Mouse (Mus musculus) ES-Bruce4 (cell line): Measurements from ENCODE around the gene Zpr1. TPM values are rescaled to one million over a fixed set of nuclear protein-coding genes. Genes with fewer than 3 reads are reported as not detected.

Source experiments
- H3K27ac ChIP-seq: 2 replicates; pipeline ENCODE4 v1.5.1; 2012; ENCODE audit warnings: low read length, inconsistent platforms; ENCODE audit not compliant: insufficient read depth
- H3K27me3 ChIP-seq: 2 replicates; pipeline ENCODE4 v1.6.1; 2012; ENCODE audit warnings: mild to moderate bottlenecking, low read length, inconsistent platforms; ENCODE audit not compliant: control insufficient read depth, poor library complexity, insufficient read depth, severe bottlenecking
- H3K36me3 ChIP-seq: 2 replicates; pipeline ENCODE4 v1.6.1; 2012; ENCODE audit warnings: inconsistent platforms, mild to moderate bottlenecking, low read length, moderate library complexity; ENCODE audit not compliant: control insufficient read depth, poor library complexity, insufficient read depth, severe bottlenecking
- H3K4me1 ChIP-seq: one replicate; pipeline ENCODE4 v1.8.1; 2011; ENCODE audit warnings: low read length; ENCODE audit not compliant: control insufficient read depth, insufficient read depth
- H3K4me3 ChIP-seq: 2 replicates; pipeline ENCODE4 v1.5.1; 2011; ENCODE audit warnings: low read depth, mild to moderate bottlenecking, low read length
- H3K9ac ChIP-seq: 2 replicates; pipeline ENCODE4 v1.6.1; 2012; ENCODE audit warnings: low read depth, mild to moderate bottlenecking, inconsistent platforms; ENCODE audit not compliant: poor library complexity, severe bottlenecking
- H3K9me3 ChIP-seq: replicated peaks from 2 replicates; pipeline ENCODE4 v1.6.1; 2012; ENCODE audit warnings: mild to moderate bottlenecking, low read length, inconsistent platforms; ENCODE audit not compliant: control insufficient read depth, poor library complexity, insufficient read depth, severe bottlenecking
- CTCF ChIP-seq: IDR thresholded peaks from one replicate; pipeline ENCODE4 v1.8.1; 2011; ENCODE audit warnings: low read depth, low read length
- EP300 ChIP-seq: IDR thresholded peaks from 2 replicates; pipeline ENCODE4 v1.6.1; 2011; ENCODE audit warnings: low read depth, low read length; ENCODE audit not compliant: insufficient read depth
- POLR2A ChIP-seq: IDR thresholded peaks from one replicate; pipeline ENCODE4 v1.8.1; 2011; ENCODE audit warnings: low read length; ENCODE audit not compliant: insufficient read depth
- polyA plus RNA-seq: library from polyadenylated mRNA; stranded (reverse); fragments of >200 nt; gene quantifications from 2 replicates; pipeline ENCODE4 v1.2.4, GENCODE M21; 2011; ENCODE audit warnings: low read depth; ENCODE audit not compliant: missing spikeins, insufficient read depth, insufficient read length

Zpr1 gene
- 69.0 and 69.1 TPM in 2 replicates for polyA plus RNA-seq

- Histone ChIP-seq H3K27ac (no peak within 1 kb of the TSS), H3K9me3 (no peaks in the 10 kb centered on the region), H3K36me3 (peaks cover 31% of the 10 kb centered on the region), H3K4me3 (peak within 1 kb of the TSS; percentile 88), H3K9ac (peak within 1 kb of the TSS; percentile 74), H3K4me1 (no peaks in the 10 kb centered on the region), H3K27me3 (no peaks in the 10 kb centered on the region)
- no peak for TF ChIP-seq POLR2A
- no peak for TF ChIP-seq EP300
Measured at GRCm38 (mm10) chr9:46272677-46273454, at the start of gene Zpr1. TSS of gene Zpr1 (plus strand) at chr9:46273064.

GRCm38 (mm10) chr9:46223090-46223489, 49.8 kb upstream of the Zpr1 start:
- Histone ChIP-seq H3K9ac (no peak overlapping the region), H3K36me3 (no peaks in the 10 kb centered on the region), H3K9me3 (no peaks in the 10 kb centered on the region)

GRCm38 (mm10) chr9:46224101-46224500, 48.8 kb upstream of the Zpr1 start:
- Histone ChIP-seq H3K4me3 (no peak overlapping the region), H3K4me1 (no peaks in the 10 kb centered on the region), H3K9me3 (no peaks in the 10 kb centered on the region), H3K36me3 (no peaks in the 10 kb centered on the region), H3K9ac (no peak overlapping the region), H3K27me3 (no peaks in the 10 kb centered on the region), H3K27ac (no peak overlapping the region)
- no peak for TF ChIP-seq EP300
- no peak for TF ChIP-seq CTCF
- no peak for TF ChIP-seq POLR2A

More at GRCm38 (mm10) chr9:46223090-46223489, 49.8 kb upstream of the Zpr1 start:
- H3K27me3 ChIP-seq: no peaks in the 10 kb centered on the region
- H3K4me1 ChIP-seq: no peaks in the 10 kb centered on the region
- no peak overlapping the region for H3K27ac ChIP-seq
- TF ChIP-seq CTCF (no peak), EP300 (no peak), POLR2A (no peak)
- no peak overlapping the region for H3K4me3 ChIP-seq

- H3K36me3 ChIP-seq: no peaks in the 10 kb centered on the region
- H3K27ac ChIP-seq: no peak overlapping the region
- H3K9ac ChIP-seq: no peak overlapping the region
- H3K4me1 ChIP-seq: no peaks in the 10 kb centered on the region
- no peaks in the 10 kb centered on the region for H3K9me3 ChIP-seq
- H3K27me3 ChIP-seq: no peaks in the 10 kb centered on the region
- TF ChIP-seq POLR2A (no peak), EP300 (no peak), CTCF (no peak)
- no peak overlapping the region for H3K4me3 ChIP-seq
Measured at GRCm38 (mm10) chr9:46224945-46225660, 47.8 kb upstream of the Zpr1 start.

GRCm38 (mm10) chr9:46227064-46227614, 45.7 kb upstream of the Zpr1 start:
- Histone ChIP-seq H3K4me1 (no peaks in the 10 kb centered on the region), H3K27me3 (no peaks in the 10 kb centered on the region), H3K4me3 (no peak overlapping the region), H3K9ac (no peak overlapping the region), H3K27ac (no peak overlapping the region), H3K9me3 (no peaks in the 10 kb centered on the region), H3K36me3 (no peaks in the 10 kb centered on the region)
- TF ChIP-seq CTCF (no peak), POLR2A (no peak), EP300 (no peak)
